Mouse (Mus musculus) megakaryocyte, embryonic 14.5 days (primary cell): ENCODE data around the gene Ern1.

ENCODE experiments used
- FLI1 ChIP-seq: IDR thresholded peaks from 2 replicates; pipeline ENCODE4 v1.6.1; 2012; ENCODE audit warnings: low read length, inconsistent platforms, mixed read lengths
- GATA1 ChIP-seq: IDR thresholded peaks from 3 replicates; pipeline ENCODE4 v1.6.1; 2012; ENCODE audit warnings: mixed read lengths, low read length, inconsistent platforms, borderline replicate concordance

DNA sequence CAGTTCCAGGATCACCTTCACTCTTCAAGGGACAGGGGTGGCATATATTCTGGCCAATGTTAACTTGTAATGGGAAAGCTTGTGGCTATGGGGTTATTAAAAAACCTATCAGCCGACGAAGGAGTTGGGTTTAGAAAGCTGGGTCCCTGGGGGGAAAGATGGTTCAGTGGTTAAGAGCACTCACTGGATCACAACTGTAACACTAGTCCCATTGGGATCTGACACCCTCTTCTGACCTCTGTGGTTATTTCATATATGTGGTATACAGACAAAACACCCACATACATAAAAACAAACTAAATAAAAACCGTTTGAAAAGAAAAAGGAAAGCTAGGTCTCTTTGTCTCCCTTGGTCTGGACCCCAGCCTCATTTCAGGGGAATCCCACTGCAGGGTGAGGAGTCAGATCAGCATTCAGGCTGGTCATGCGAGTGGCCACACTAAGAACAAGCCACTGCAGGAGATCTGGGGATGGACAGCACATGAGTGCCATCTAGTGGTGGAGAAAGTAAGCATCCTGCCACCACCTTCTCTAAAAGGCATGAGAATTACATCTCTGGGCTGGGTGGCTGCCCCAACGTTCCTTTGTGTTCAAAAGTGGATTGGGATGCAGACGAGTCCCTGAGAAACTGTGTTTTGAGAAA is 96.0 kb downstream of the Ern1 start:
- TF ChIP-seq GATA1 (no peak), FLI1 (no peak)
